Mouse (Mus musculus): Measurements from ENCODE around the gene Pak1ip1. TPM values are rescaled to one million over a fixed set of nuclear protein-coding genes. Genes with fewer than 3 reads are reported as not detected.
A peak's percentile ranks its signal among the peaks of the same experiment; 100 is the strongest.
"Not testable (repeated sequence)": the region's sequence is repeated elsewhere in the genome, so short reads cannot be mapped to it uniquely, and the experiment has no call there.

The Pak1ip1 gene
- polyA plus RNA-seq, 1 experiment from 2014 or later, result 86.3 TPM

GRCm38 (mm10) chr13:40979321-40979720 is 21.5 kb upstream of the Pak1ip1 start:
- 60% methylated on average over 2 of the region's 2 CpGs for WGBS
- ATAC-seq, result no peak
- no peak overlapping the region for H3K27ac ChIP-seq
- no peaks in the 10 kb centered on the region for H3K9me3 ChIP-seq (replicated peaks)
- H3K27me3 ChIP-seq, result no peaks in the 10 kb centered on the region
- no peak overlapping the region for H3K4me3 ChIP-seq
- H3K4me1 ChIP-seq, result no peaks in the 10 kb centered on the region
- no peaks in the 10 kb centered on the region for H3K36me3 ChIP-seq (ENCODE audit: poor library complexity, severe bottlenecking)
- no peak overlapping the region for H3K4me2 ChIP-seq
- no peak overlapping the region for H3K9ac ChIP-seq

DNA sequence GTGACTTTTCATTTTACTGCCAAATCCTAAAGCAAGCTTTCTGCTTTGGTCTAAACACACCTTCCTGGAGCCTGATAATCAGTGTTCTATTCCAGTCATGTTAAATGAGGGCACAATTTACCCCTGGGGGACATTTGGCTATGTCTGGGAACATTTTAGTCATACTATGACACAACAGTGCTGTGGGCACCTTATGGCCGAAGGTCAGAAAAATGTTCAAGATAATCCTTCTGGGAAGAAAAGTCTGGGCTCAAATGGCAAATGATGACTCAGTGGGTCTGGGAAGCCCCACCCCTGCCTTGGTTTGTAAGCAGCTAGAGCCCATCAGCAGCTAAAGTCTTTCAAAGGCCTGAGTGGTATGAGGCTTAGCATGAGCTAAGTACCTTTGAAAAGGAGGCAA is 18.1 kb upstream of the Pak1ip1 start:
- Histone ChIP-seq H3K27me3 (no peaks in the 10 kb centered on the region), H3K4me3 (no peak overlapping the region), H3K9ac (no peak overlapping the region), H3K4me1 (no peaks in the 10 kb centered on the region), H3K27ac (no peak overlapping the region), H3K36me3 (ENCODE audit: poor library complexity, severe bottlenecking) (no peaks in the 10 kb centered on the region), H3K4me2 (no peak overlapping the region), H3K9me3 (replicated peaks) (no peaks in the 10 kb centered on the region)
- ATAC-seq, result no peak
- 73% methylated on average over 1 of the region's 1 CpGs for WGBS

- ATAC-seq, result no peak
- Histone ChIP-seq H3K4me3 (no peak overlapping the region), H3K36me3 (ENCODE audit: poor library complexity, severe bottlenecking) (no peaks in the 10 kb centered on the region), H3K9me3 (replicated peaks) (no peaks in the 10 kb centered on the region), H3K4me2 (no peak overlapping the region), H3K4me1 (no peaks in the 10 kb centered on the region), H3K27me3 (peaks cover 2% of the 10 kb centered on the region; the same call in 1 of the 2 replicates), H3K9ac (no peak overlapping the region), H3K27ac (no peak overlapping the region)
- 95% methylated on average over 5 of the region's 5 CpGs for WGBS
These were observed 14.7 kb upstream of the Pak1ip1 start for GRCm38 (mm10) chr13:40986081-40986480.

DNA sequence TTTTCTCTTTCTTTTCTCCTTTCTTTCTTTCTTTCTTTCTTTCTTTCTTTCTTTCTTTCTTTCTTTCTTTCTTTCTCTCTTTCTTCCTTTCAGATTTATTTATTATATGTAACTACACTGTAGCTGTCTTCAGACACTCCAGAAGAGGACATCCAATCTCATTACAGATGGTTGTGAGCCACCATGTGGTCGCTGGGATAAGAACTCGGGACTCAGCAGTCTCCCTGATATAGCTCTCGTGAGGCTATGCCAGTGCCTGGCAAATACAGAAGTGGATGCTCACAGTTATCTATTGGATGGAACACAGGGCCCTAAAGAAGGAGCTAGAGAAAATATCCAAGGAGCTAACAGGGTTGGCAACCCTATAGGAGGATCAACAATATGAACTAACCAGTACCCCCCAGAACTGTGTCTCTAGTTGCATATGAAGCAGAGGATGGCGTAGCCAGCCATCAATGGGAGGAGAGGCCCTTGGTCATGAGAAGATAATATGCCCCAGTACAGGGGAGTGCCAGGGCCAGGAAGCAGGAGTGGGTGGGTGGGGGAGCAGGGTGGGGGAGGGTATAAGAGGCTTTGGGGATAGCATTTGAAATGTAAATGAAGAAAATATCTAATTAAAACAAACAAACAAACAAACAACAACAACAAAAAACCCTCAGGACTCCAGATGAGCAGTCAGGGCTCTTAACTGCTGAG is 13.1 kb upstream of the Pak1ip1 start:
- not testable (repeated sequence) for H3K4me3 ChIP-seq; H3K4me1 ChIP-seq; ATAC-seq; H3K9me3 ChIP-seq (replicated peaks); H3K27me3 ChIP-seq; H3K9ac ChIP-seq; H3K36me3 ChIP-seq (ENCODE audit: poor library complexity, severe bottlenecking); H3K4me2 ChIP-seq; H3K27ac ChIP-seq
- WGBS, result 70% methylated on average over 4 of the region's 4 CpGs

GRCm38 (mm10) chr13:40988418-40988817 is 12.4 kb upstream of the Pak1ip1 start:
- Histone ChIP-seq H3K9ac (no peak overlapping the region), H3K4me2 (no peak overlapping the region), H3K27ac (no peak overlapping the region), H3K9me3 (replicated peaks) (no peaks in the 10 kb centered on the region), H3K4me3 (no peak overlapping the region), H3K27me3 (peaks cover 4% of the 10 kb centered on the region; the same call in 1 of the 2 replicates), H3K4me1 (no peaks in the 10 kb centered on the region), H3K36me3 (ENCODE audit: poor library complexity, severe bottlenecking) (no peaks in the 10 kb centered on the region)
- WGBS, result 77% methylated on average over 2 of the region's 2 CpGs
- no peak for ATAC-seq

GRCm38 (mm10) chr13:40994487-40995263 is 6.1 kb upstream of the Pak1ip1 start:
- H3K4me1 ChIP-seq, result peaks cover 12% of the 10 kb centered on the region
- peak overlapping the region; percentile 51 for H3K27ac ChIP-seq
- no peaks in the 10 kb centered on the region for H3K9me3 ChIP-seq (replicated peaks)
- 2% methylated on average over 8 of the region's 8 CpGs for WGBS
- H3K36me3 ChIP-seq (ENCODE audit: poor library complexity, severe bottlenecking), result no peaks in the 10 kb centered on the region
- H3K4me2 ChIP-seq, result peak overlapping the region; percentile 30
- no peak overlapping the region for H3K9ac ChIP-seq
- peak; percentile 75; the same call in 1 of the 2 replicates for ATAC-seq
- peaks cover 4% of the 10 kb centered on the region; the same call in 1 of the 2 replicates for H3K27me3 ChIP-seq
- no peak overlapping the region for H3K4me3 ChIP-seq

DNA sequence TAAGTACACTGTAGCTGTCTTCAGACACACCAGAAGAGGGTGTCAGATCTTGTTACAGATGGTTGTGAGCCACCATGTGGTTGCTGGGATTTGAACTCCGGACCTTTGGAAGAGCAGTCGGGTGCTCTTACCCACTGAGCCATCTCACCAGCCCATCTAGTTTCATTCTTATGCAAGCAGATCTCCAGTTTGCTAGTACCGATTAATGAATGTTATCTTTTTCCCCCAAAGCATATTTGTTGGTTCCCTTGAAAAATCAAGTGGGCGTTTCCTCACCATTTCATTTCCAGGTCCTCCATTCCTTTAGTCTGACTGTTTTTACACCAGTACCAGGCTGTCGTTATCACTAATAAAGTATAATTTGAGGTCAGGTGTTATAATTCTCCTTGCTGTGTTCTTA is 2.3 kb upstream of the Pak1ip1 start:
- ATAC-seq, H3K27ac ChIP-seq: not testable (repeated sequence)
- WGBS, result 93% methylated on average over 5 of the region's 5 CpGs

GRCm38 (mm10) chr13:41000140-41000925 is 490 bp upstream of the Pak1ip1 start:
- H3K4me3 ChIP-seq, result peak overlapping the region; percentile 94
- H3K27me3 ChIP-seq, result no peaks in the 10 kb centered on the region
- peaks cover 3% of the 10 kb centered on the region for H3K36me3 ChIP-seq (ENCODE audit: poor library complexity, severe bottlenecking)
- H3K27ac ChIP-seq, result peak overlapping the region; percentile 96
- peaks cover 21% of the 10 kb centered on the region for H3K4me1 ChIP-seq
- peak; percentile 50 for ATAC-seq
- peak overlapping the region; percentile 87 for H3K9ac ChIP-seq
- WGBS, result 1% methylated on average over 25 of the region's 25 CpGs
- no peaks in the 10 kb centered on the region for H3K9me3 ChIP-seq (replicated peaks)
- H3K4me2 ChIP-seq, result peak overlapping the region; percentile 89

More for the DNA sequence above, 2.3 kb upstream of the Pak1ip1 start:
- H3K4me3 ChIP-seq; H3K27me3 ChIP-seq; H3K4me2 ChIP-seq; H3K36me3 ChIP-seq (ENCODE audit: poor library complexity, severe bottlenecking); H3K9ac ChIP-seq; H3K9me3 ChIP-seq (replicated peaks): not testable (repeated sequence)
- peaks cover 32% of the 10 kb centered on the region for H3K4me1 ChIP-seq

DNA sequence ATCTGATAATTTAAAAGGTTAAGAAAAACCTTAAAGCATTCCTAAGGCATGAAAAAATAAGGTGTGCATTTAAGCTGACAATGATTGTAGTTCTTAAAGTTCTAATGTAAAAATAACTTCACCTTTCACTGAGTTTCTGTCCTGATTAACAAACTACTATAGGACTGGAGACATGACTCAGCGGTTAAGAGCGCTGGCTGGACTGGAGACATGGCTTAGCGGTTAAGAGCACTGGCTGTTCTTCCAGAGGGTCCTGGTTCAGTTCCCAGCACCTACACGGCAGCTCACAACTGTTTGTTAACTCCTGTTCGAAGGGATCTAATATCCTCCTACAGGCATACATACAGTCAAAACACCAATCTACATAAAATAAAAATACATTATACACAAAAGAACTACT is 1.2 kb downstream of the Pak1ip1 start:
- Histone ChIP-seq H3K27ac (no peak overlapping the region), H3K36me3 (ENCODE audit: poor library complexity, severe bottlenecking) (peaks cover 20% of the 10 kb centered on the region), H3K4me1 (peaks cover 21% of the 10 kb centered on the region), H3K4me3 (peak overlapping the region; percentile 94), H3K9ac (no peak overlapping the region), H3K9me3 (replicated peaks) (no peaks in the 10 kb centered on the region), H3K4me2 (peak overlapping the region; percentile 89), H3K27me3 (no peaks in the 10 kb centered on the region)
- 89% methylated on average over 5 of the region's 5 CpGs for WGBS
- no peak for ATAC-seq

GRCm38 (mm10) chr13:41006244-41006643 is 5.4 kb downstream of the Pak1ip1 start:
- no peak overlapping the region for H3K4me3 ChIP-seq
- H3K4me1 ChIP-seq, result peaks cover 13% of the 10 kb centered on the region
- H3K9me3 ChIP-seq (replicated peaks), result no peaks in the 10 kb centered on the region
- 96% methylated on average over 4 of the region's 4 CpGs for WGBS
- no peak overlapping the region for H3K4me2 ChIP-seq
- H3K27ac ChIP-seq, result no peak overlapping the region
- ATAC-seq, result no peak
- peaks cover 61% of the 10 kb centered on the region for H3K36me3 ChIP-seq (ENCODE audit: poor library complexity, severe bottlenecking)
- H3K27me3 ChIP-seq, result no peaks in the 10 kb centered on the region
- H3K9ac ChIP-seq, result no peak overlapping the region

- Histone ChIP-seq H3K9ac (no peak overlapping the region), H3K4me3 (no peak overlapping the region), H3K27me3 (no peaks in the 10 kb centered on the region), H3K4me1 (peaks cover 1% of the 10 kb centered on the region; the same call in 1 of the 2 replicates), H3K36me3 (ENCODE audit: poor library complexity, severe bottlenecking) (peaks cover 81% of the 10 kb centered on the region), H3K27ac (no peak overlapping the region), H3K4me2 (no peak overlapping the region), H3K9me3 (replicated peaks) (no peaks in the 10 kb centered on the region)
- ATAC-seq, result no peak
- 93% methylated on average over 10 of the region's 10 CpGs for WGBS
These were observed 7.4 kb downstream of the Pak1ip1 start for GRCm38 (mm10) chr13:41008271-41008670.

GRCm38 (mm10) chr13:41008946-41009345 is 8.1 kb downstream of the Pak1ip1 start:
- Histone ChIP-seq H3K4me3 (no peak overlapping the region), H3K4me1 (no peaks in the 10 kb centered on the region), H3K9ac (no peak overlapping the region), H3K27me3 (no peaks in the 10 kb centered on the region), H3K4me2 (no peak overlapping the region), H3K36me3 (ENCODE audit: poor library complexity, severe bottlenecking) (peaks cover 86% of the 10 kb centered on the region), H3K27ac (no peak overlapping the region), H3K9me3 (replicated peaks) (no peaks in the 10 kb centered on the region)
- ATAC-seq, result no peak
- WGBS, result 86% methylated on average over 8 of the region's 8 CpGs

All from forebrain, embryonic 13.5 days (tissue).